Mouse (Mus musculus) ES-Bruce4 (cell line): ENCODE results near the gene Samd1.
A peak's percentile ranks its signal among the peaks of the same experiment; 100 is the strongest.
"Not testable (repeated sequence)": the region's sequence is repeated elsewhere in the genome, so short reads cannot be mapped to it uniquely, and the experiment has no call there.

Experiments
- CTCF ChIP-seq: IDR thresholded peaks from one replicate; pipeline ENCODE4 v1.8.1; 2011; ENCODE audit warnings: low read depth, low read length
- POLR2A ChIP-seq: IDR thresholded peaks from one replicate; pipeline ENCODE4 v1.8.1; 2011; ENCODE audit warnings: low read length; ENCODE audit not compliant: insufficient read depth

DNA sequence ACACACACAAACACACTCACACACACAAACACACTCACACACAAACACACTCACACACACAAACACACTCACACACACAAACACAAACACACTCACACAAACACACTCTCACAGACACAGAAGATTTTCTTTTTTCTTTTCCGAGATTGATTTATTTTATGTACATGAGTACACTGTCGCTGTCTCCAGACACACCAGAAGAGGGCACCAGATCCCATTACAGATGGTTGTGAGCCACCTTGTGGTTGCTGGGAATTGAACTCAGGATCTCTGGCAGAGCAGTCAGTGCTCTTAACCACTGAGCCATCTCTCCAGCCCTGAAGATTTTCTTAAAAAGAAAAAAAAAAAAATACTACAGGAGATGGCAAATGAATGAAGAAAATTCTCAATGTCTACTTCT is 14.2 kb upstream of the Samd1 start:
- not testable (repeated sequence) for TF ChIP-seq POLR2A
- TF ChIP-seq CTCF: peak; percentile 26
